Comparison of ENCODE assay signal across 8 mouse cellular contexts in the genomic region with DNA sequence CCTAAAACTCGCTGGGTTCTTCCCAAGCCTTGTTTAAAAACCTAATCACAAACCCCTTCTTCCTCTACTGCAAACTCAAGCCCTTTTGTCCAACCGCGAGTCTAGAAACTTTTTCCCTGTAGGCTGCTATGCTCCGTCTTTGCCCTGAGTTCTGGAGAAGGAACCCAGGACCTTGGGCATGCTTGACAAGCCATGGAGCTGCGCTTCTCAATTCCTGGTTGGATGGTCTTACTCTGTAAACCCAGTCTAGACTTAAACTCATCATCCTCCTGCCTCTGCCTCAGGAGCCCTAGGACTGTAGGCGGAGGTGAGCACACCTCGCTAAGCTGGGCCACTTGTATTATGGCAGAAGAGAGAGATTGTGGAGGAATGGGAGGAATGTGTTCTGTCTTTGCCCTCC. TPM values are rescaled to one million over a fixed set of nuclear protein-coding genes. Genes with fewer than 3 reads are reported as not detected.
DNase-seq lines count a peak whose midpoint lies in the region; ATAC-seq and TF ChIP-seq lines count a peak whose summit lies in the region.
"Had no signal": no experiment of that assay in that cellular context is flagged by ENCODE, and none has a peak within 500 bp of the region (broad histone marks: within the 10 kb centered on the region; RNA-seq: fewer than 3 reads in every experiment).

No protein-coding gene starts in this region.

- DNase-seq in kidney, postnatal 0 days (ENCODE audit: low spot score): no peak
- DNase-seq in kidney, adult 8-10 months: no peak
- no peak for DNase-seq in liver, embryonic 13.5 days
- no peak for DNase-seq in gastrocnemius, postnatal 25 days
- DNase-seq: layer of hippocampus, postnatal 36 days had no signal

- no peaks in the 10 kb centered on the region for H3K9me3 ChIP-seq in kidney, postnatal 0 days (replicated peaks; ENCODE audit: low read length)
- no peaks in the 10 kb centered on the region for H3K9me3 ChIP-seq in embryonic facial prominence, embryonic 12.5 days
- H3K9me3 ChIP-seq in heart, embryonic 16.5 days (replicated peaks; ENCODE audit: control insufficient read depth, low read length): no peaks in the 10 kb centered on the region
- no peaks in the 10 kb centered on the region for H3K9me3 ChIP-seq in liver, embryonic 13.5 days (replicated peaks)

- 0 out of 2 replicates have a peak overlapping the region, but pooled peaks have one; percentile 49 for H3K4me3 ChIP-seq in kidney, postnatal 0 days (replicated peaks; ENCODE audit: low read depth, low read length)
- peak overlapping the region; percentile 64 for H3K4me3 ChIP-seq in embryonic facial prominence, embryonic 12.5 days
- peak overlapping the region; percentile 68 for H3K4me3 ChIP-seq in heart, embryonic 16.5 days (ENCODE audit: low read length)
- peak overlapping the region; percentile 47 for H3K4me3 ChIP-seq in liver, embryonic 13.5 days (replicated peaks)

- peak overlapping the region; percentile 70 for H3K4me2 ChIP-seq in kidney, postnatal 0 days (ENCODE audit: low read length)
- H3K4me2 ChIP-seq in embryonic facial prominence, embryonic 12.5 days (replicated peaks): peak overlapping the region; percentile 64
- H3K4me2 ChIP-seq in heart, embryonic 16.5 days (ENCODE audit: low read depth, low read length): peak overlapping the region; percentile 92
- peak overlapping the region; percentile 14; the same call in 1 of the 2 replicates for H3K4me2 ChIP-seq in liver, embryonic 13.5 days

- no peak for ATAC-seq in kidney, postnatal 0 days (replicated peaks; ENCODE audit: low FRiP score, low read depth)
- ATAC-seq in embryonic facial prominence, embryonic 12.5 days (ENCODE audit: insufficient number of reproducible peaks, insufficient read depth, low FRiP score, low TSS enrichment): no peak
- ATAC-seq in heart, embryonic 16.5 days (replicated peaks; ENCODE audit: extremely low read depth, insufficient read depth, low FRiP score): no peak
- no peak for ATAC-seq in liver, embryonic 13.5 days (ENCODE audit: low read depth)
- ATAC-seq in CD4-positive, CD25-positive, alpha-beta regulatory T cell, adult 4 months: no peak

- WGBS in kidney, postnatal 0 days: 91% methylated on average over 7 of the region's 7 CpGs
- 88% methylated on average over 7 of the region's 7 CpGs for WGBS in embryonic facial prominence, embryonic 12.5 days
- 80% methylated on average over 7 of the region's 7 CpGs for WGBS in heart, embryonic 16.5 days
- WGBS in liver, embryonic 13.5 days (ENCODE audit: insufficient replicate concordance): 67% methylated on average over 7 of the region's 7 CpGs

- no peaks in the 10 kb centered on the region for H3K36me3 ChIP-seq in kidney, postnatal 0 days (ENCODE audit: insufficient read depth, low read length)
- peaks cover 10% of the 10 kb centered on the region for H3K36me3 ChIP-seq in embryonic facial prominence, embryonic 12.5 days
- H3K36me3 ChIP-seq in heart, embryonic 16.5 days (ENCODE audit: control insufficient read depth, insufficient read depth): no peaks in the 10 kb centered on the region
- H3K36me3 ChIP-seq in liver, embryonic 13.5 days: no peaks in the 10 kb centered on the region

- H3K27ac ChIP-seq in kidney, postnatal 0 days: no peak overlapping the region
- no peak overlapping the region for H3K27ac ChIP-seq in embryonic facial prominence, embryonic 12.5 days
- no peak overlapping the region; the same call in 1 of the 2 replicates for H3K27ac ChIP-seq in heart, embryonic 16.5 days (ENCODE audit: low read length)
- H3K27ac ChIP-seq in liver, embryonic 13.5 days: no peak overlapping the region

- no peak for TF ChIP-seq CTCF in kidney, postnatal 0 days (IDR thresholded peaks at IDR 0.05; ENCODE audit: low read depth)

- no peak overlapping the region; the same call in 1 of the 2 replicates for H3K9ac ChIP-seq in kidney, postnatal 0 days (ENCODE audit: low read depth, low read length)
- H3K9ac ChIP-seq in embryonic facial prominence, embryonic 12.5 days: no peak overlapping the region
- no peak overlapping the region; the same call in 1 of the 2 replicates for H3K9ac ChIP-seq in heart, embryonic 16.5 days (ENCODE audit: low read length)
- no peak overlapping the region; the same call in 1 of the 2 replicates for H3K9ac ChIP-seq in liver, embryonic 13.5 days

- H3K4me1 ChIP-seq in kidney, postnatal 0 days (replicated peaks; ENCODE audit: insufficient read depth, low read length): peaks cover 5% of the 10 kb centered on the region
- peaks cover 36% of the 10 kb centered on the region for H3K4me1 ChIP-seq in embryonic facial prominence, embryonic 12.5 days
- H3K4me1 ChIP-seq in heart, embryonic 16.5 days (ENCODE audit: control insufficient read depth, insufficient read depth, low read length): peaks cover 36% of the 10 kb centered on the region
- no peaks in the 10 kb centered on the region for H3K4me1 ChIP-seq in liver, embryonic 13.5 days (replicated peaks)

- H3K27me3 ChIP-seq in kidney, postnatal 0 days (ENCODE audit: insufficient read depth, low read length): no peaks in the 10 kb centered on the region
- H3K27me3 ChIP-seq in embryonic facial prominence, embryonic 12.5 days: no peaks in the 10 kb centered on the region
- no peaks in the 10 kb centered on the region for H3K27me3 ChIP-seq in heart, embryonic 16.5 days (ENCODE audit: control insufficient read depth, insufficient read depth, low read length)
- peaks cover 31% of the 10 kb centered on the region for H3K27me3 ChIP-seq in liver, embryonic 13.5 days

RNA-seq across cellular contexts. Expression of gene C9, which starts 56.5 kb away (rescaled TPM):
- 0.08 TPM in 1 of 2 replicates, not detected in the other for polyA plus RNA-seq in kidney, postnatal 0 days (2015; fragmentation: Nextera tagmentation; extraction: Ambion mirVana)
- 0.10 TPM in 1 of 2 replicates, not detected in the other for polyA plus RNA-seq in embryonic facial prominence, embryonic 12.5 days (2016; fragmentation: Nextera tagmentation; extraction: Ambion mirVana)
- not detected in 2 replicates for polyA plus RNA-seq in heart, embryonic 16.5 days (2015; fragmentation: Nextera tagmentation; extraction: Ambion mirVana)
- polyA plus RNA-seq in liver, embryonic 13.5 days (2015; fragmentation: Nextera tagmentation; extraction: Ambion mirVana): 0.50 and 0.71 TPM in 2 replicates
- not detected for polyA plus RNA-seq in CD4-positive, CD25-positive, alpha-beta regulatory T cell, adult 4 months (2017; shearing (Covaris generic))
- total RNA-seq in gastrocnemius, postnatal 25 days (2021): not detected
- total RNA-seq: layer of hippocampus, postnatal 36 days had no signal

Comparison
In these comparisons a context has a peak if more than half of its experiments do, and no peak if none do; other contexts are left out.
1. H3K4me2 ChIP-seq: peak in every context shown above with its lines; median percentile 92 in heart, embryonic 16.5 days; 70 in kidney, postnatal 0 days; 64 in embryonic facial prominence, embryonic 12.5 days; 14 in liver, embryonic 13.5 days.